Comparison of ENCODE assay signal across 29 mouse cellular contexts in genomic region chr10:30629977-30630376, GRCm38 (mm10).
"Had no signal": no experiment of that assay in that cellular context is flagged by ENCODE, and none has a peak within 500 bp of the region (broad histone marks: within the 10 kb centered on the region; RNA-seq: fewer than 3 reads in every experiment).

No protein-coding gene starts in this region.

- H3K9ac ChIP-seq: heart, embryonic 12.5 days; heart, embryonic 13.5 days; heart, embryonic 15.5 days; hindbrain, embryonic 12.5 days; hindbrain, embryonic 13.5 days; hindbrain, embryonic 14.5 days; hindbrain, embryonic 15.5 days; intestine, embryonic 15.5 days; kidney, embryonic 15.5 days had no signal

- H3K27me3 ChIP-seq: heart, embryonic 12.5 days; heart, embryonic 13.5 days; heart, embryonic 15.5 days; hindbrain, embryonic 12.5 days; hindbrain, embryonic 13.5 days; hindbrain, embryonic 15.5 days; intestine, embryonic 15.5 days; kidney, embryonic 15.5 days had no signal

- H3K4me3 ChIP-seq: heart, embryonic 12.5 days; heart, embryonic 13.5 days; heart, embryonic 15.5 days; hindbrain, embryonic 10.5 days; hindbrain, embryonic 12.5 days; hindbrain, embryonic 13.5 days; hindbrain, embryonic 15.5 days; intestine, embryonic 15.5 days; kidney, embryonic 15.5 days; layer of hippocampus, adult 2 months; left cerebral cortex, adult 2 months had no signal

- H3K4me1 ChIP-seq: heart, embryonic 12.5 days; heart, embryonic 13.5 days; heart, embryonic 15.5 days; hindbrain, embryonic 10.5 days; hindbrain, embryonic 12.5 days; hindbrain, embryonic 13.5 days; hindbrain, embryonic 15.5 days; intestine, embryonic 15.5 days; kidney, embryonic 15.5 days had no signal

- DNase-seq: heart, postnatal 10 days; heart, postnatal 14 days; heart, postnatal 36 days; heart, postnatal 4 days; kidney, adult 11 months; kidney, adult 18-20 months; kidney, adult 2 months; kidney, adult 8-10 months; kidney, adult 9 months; kidney, postnatal 10 days; kidney, postnatal 14 days; kidney, postnatal 36 days; kidney, postnatal 4 days; layer of hippocampus, adult 9-11 months; layer of hippocampus, postnatal 36 days had no signal

- H3K9me3 ChIP-seq: heart, embryonic 12.5 days; heart, embryonic 13.5 days; heart, embryonic 15.5 days; hindbrain, embryonic 10.5 days; hindbrain, embryonic 12.5 days; hindbrain, embryonic 13.5 days; hindbrain, embryonic 15.5 days; intestine, embryonic 15.5 days; kidney, embryonic 15.5 days had no signal

- H3K36me3 ChIP-seq: heart, embryonic 12.5 days; heart, embryonic 13.5 days; heart, embryonic 15.5 days; hindbrain, embryonic 10.5 days; hindbrain, embryonic 12.5 days; hindbrain, embryonic 13.5 days; hindbrain, embryonic 15.5 days; intestine, embryonic 15.5 days; kidney, embryonic 15.5 days had no signal

- H3K27ac ChIP-seq: heart, embryonic 13.5 days; heart, embryonic 15.5 days; hindbrain, embryonic 10.5 days; hindbrain, embryonic 12.5 days; hindbrain, embryonic 13.5 days; hindbrain, embryonic 14.5 days; hindbrain, embryonic 15.5 days; hindbrain, postnatal 0 days; intestine, embryonic 15.5 days; kidney, embryonic 15.5 days; kidney, postnatal 0 days; layer of hippocampus, adult 2 months; left cerebral cortex, adult 2 months had no signal
